In genomic region chr7:46607031-46607426, GRCm38 (mm10) we compare ENCODE assay signal across 9 mouse cellular contexts. TPM values are rescaled to one million over a fixed set of nuclear protein-coding genes. Genes with fewer than 3 reads are reported as not detected.
DNase-seq lines count a peak whose midpoint lies in the region; ATAC-seq lines count a peak whose summit lies in the region.
"Had no signal": no experiment of that assay in that cellular context is flagged by ENCODE, and none has a peak within 500 bp of the region (broad histone marks: within the 10 kb centered on the region; RNA-seq: fewer than 3 reads in every experiment).

No protein-coding gene starts in this region.

- H3K9me3 ChIP-seq in intestine, embryonic 14.5 days (ENCODE audit: control insufficient read depth, low read length): no peaks in the 10 kb centered on the region
- H3K9me3 ChIP-seq in intestine, embryonic 15.5 days: no peaks in the 10 kb centered on the region
- H3K9me3 ChIP-seq in hindbrain, embryonic 13.5 days: no peaks in the 10 kb centered on the region

- H3K36me3 ChIP-seq in intestine, embryonic 14.5 days (ENCODE audit: control insufficient read depth, insufficient read depth, low read length): peaks cover 5% of the 10 kb centered on the region; the same call in 1 of the 2 replicates
- H3K36me3 ChIP-seq in intestine, embryonic 15.5 days: no peaks in the 10 kb centered on the region
- H3K36me3 ChIP-seq in hindbrain, embryonic 13.5 days: peaks cover 23% of the 10 kb centered on the region

- no peak overlapping the region for H3K27ac ChIP-seq in intestine, embryonic 14.5 days (ENCODE audit: low read depth)
- H3K27ac ChIP-seq in intestine, embryonic 15.5 days: no peak overlapping the region
- H3K27ac ChIP-seq in hindbrain, embryonic 13.5 days: no peak overlapping the region

- 63% methylated on average over 8 of the region's 8 CpGs for WGBS in intestine, embryonic 14.5 days
- WGBS in intestine, embryonic 15.5 days: 65% methylated on average over 8 of the region's 8 CpGs
- WGBS in hindbrain, embryonic 13.5 days: 70% methylated on average over 8 of the region's 8 CpGs

- no peaks in the 10 kb centered on the region for H3K27me3 ChIP-seq in intestine, embryonic 14.5 days (replicated peaks; ENCODE audit: control insufficient read depth, insufficient read depth, low read length)
- H3K27me3 ChIP-seq in intestine, embryonic 15.5 days (replicated peaks): no peaks in the 10 kb centered on the region
- H3K27me3 ChIP-seq in hindbrain, embryonic 13.5 days: no peaks in the 10 kb centered on the region

- no peak overlapping the region for H3K4me3 ChIP-seq in intestine, embryonic 14.5 days (ENCODE audit: low read depth, low read length)
- H3K4me3 ChIP-seq in intestine, embryonic 15.5 days (replicated peaks): no peak overlapping the region
- no peak overlapping the region for H3K4me3 ChIP-seq in hindbrain, embryonic 13.5 days

- H3K9ac ChIP-seq in intestine, embryonic 14.5 days (ENCODE audit: low read length): no peak overlapping the region
- H3K9ac ChIP-seq in intestine, embryonic 15.5 days: no peak overlapping the region
- peak overlapping the region; percentile 26; the same call in 1 of the 2 replicates for H3K9ac ChIP-seq in hindbrain, embryonic 13.5 days
- H3K9ac ChIP-seq: lung, embryonic 14.5 days had no signal

- no peak overlapping the region for H3K4me2 ChIP-seq in intestine, embryonic 14.5 days (ENCODE audit: low read length)
- no peak overlapping the region for H3K4me2 ChIP-seq in intestine, embryonic 15.5 days (replicated peaks)
- H3K4me2 ChIP-seq in hindbrain, embryonic 13.5 days: no peak overlapping the region
- H3K4me2 ChIP-seq: lung, embryonic 14.5 days had no signal

- ATAC-seq in intestine, embryonic 14.5 days (replicated peaks; ENCODE audit: low FRiP score, low TSS enrichment, low read depth): no peak
- ATAC-seq in intestine, embryonic 15.5 days: no peak
- peak; percentile 41; the same call in 1 of the 2 replicates for ATAC-seq in hindbrain, embryonic 13.5 days (ENCODE audit: low FRiP score)
- peak; percentile 89 for ATAC-seq in neutrophil, adult 5-6 weeks (ENCODE audit: extremely low read depth, insufficient number of reproducible peaks, low FRiP score, poor library complexity, severe bottlenecking)

- no peaks in the 10 kb centered on the region for H3K4me1 ChIP-seq in intestine, embryonic 14.5 days (replicated peaks; ENCODE audit: control insufficient read depth, insufficient read depth, low read length)
- H3K4me1 ChIP-seq in intestine, embryonic 15.5 days (replicated peaks): no peaks in the 10 kb centered on the region
- peaks cover 23% of the 10 kb centered on the region for H3K4me1 ChIP-seq in hindbrain, embryonic 13.5 days (replicated peaks)

- DNase-seq in intestine, embryonic 14.5 days (ENCODE audit: low spot score): peak; percentile 54
- DNase-seq in CD8-positive naive resting alpha-beta T cell, adult 2 months (ENCODE audit: low read depth in 2 of 2, low spot score in 2 of 2): peak; percentile 48 to 65
- DNase-seq in retina, postnatal 1 day: no peak
- no peak for DNase-seq in frontal cortex, postnatal 14 days (ENCODE audit: low spot score in 2 of 2)
- no peak for DNase-seq in gastrocnemius, postnatal 4 days (ENCODE audit: low spot score in 2 of 2)

RNA-seq across cellular contexts. Expression of gene Sergef, which starts 32.6 kb away (rescaled TPM):
- polyA plus RNA-seq in intestine, embryonic 14.5 days (2014; fragmentation: Nextera tagmentation; extraction: Ambion mirVana): 16.8 and 17.5 TPM in 2 replicates
- 14.3 and 16.9 TPM in 2 replicates for polyA plus RNA-seq in intestine, embryonic 15.5 days (2015; fragmentation: Nextera tagmentation; extraction: Ambion mirVana)
- 34.5 and 36.8 TPM in 2 replicates for polyA plus RNA-seq in hindbrain, embryonic 13.5 days (2015; fragmentation: Nextera tagmentation; extraction: Ambion mirVana)
- 13.6 and 15.3 TPM in 2 replicates for total RNA-seq in neutrophil, adult 5-6 weeks (2017)
- 10 to 100 TPM in 1 of 2 experiments, 1 to 10 TPM in 1; 8.7 to 10.6 TPM for total RNA-seq in gastrocnemius, postnatal 4 days (2021)

Comparison
In these comparisons a context has a peak if more than half of its experiments do, and no peak if none do; other contexts are left out.
1. ATAC-seq: peak in hindbrain, embryonic 13.5 days (single experiment) and neutrophil, adult 5-6 weeks (single experiment); none in intestine, embryonic 14.5 days (single experiment) and intestine, embryonic 15.5 days (single experiment).
2. DNase-seq: peak in intestine, embryonic 14.5 days (single experiment) and CD8-positive naive resting alpha-beta T cell, adult 2 months (2 of 2); none in retina, postnatal 1 day (single experiment), frontal cortex, postnatal 14 days (0 of 2) and gastrocnemius, postnatal 4 days (0 of 2).